Mouse (Mus musculus) ZHBTc4 (cell line): ENCODE results near the gene Reep6.
A peak's percentile ranks its signal among the peaks of the same experiment; 100 is the strongest.

Source experiments
- DNase-seq: peaks from one replicate; pipeline ENCODE4 v3.0.0-alpha.2; 2011; ENCODE audit warnings: low read depth, low spot score

The Reep6 gene

DNA sequence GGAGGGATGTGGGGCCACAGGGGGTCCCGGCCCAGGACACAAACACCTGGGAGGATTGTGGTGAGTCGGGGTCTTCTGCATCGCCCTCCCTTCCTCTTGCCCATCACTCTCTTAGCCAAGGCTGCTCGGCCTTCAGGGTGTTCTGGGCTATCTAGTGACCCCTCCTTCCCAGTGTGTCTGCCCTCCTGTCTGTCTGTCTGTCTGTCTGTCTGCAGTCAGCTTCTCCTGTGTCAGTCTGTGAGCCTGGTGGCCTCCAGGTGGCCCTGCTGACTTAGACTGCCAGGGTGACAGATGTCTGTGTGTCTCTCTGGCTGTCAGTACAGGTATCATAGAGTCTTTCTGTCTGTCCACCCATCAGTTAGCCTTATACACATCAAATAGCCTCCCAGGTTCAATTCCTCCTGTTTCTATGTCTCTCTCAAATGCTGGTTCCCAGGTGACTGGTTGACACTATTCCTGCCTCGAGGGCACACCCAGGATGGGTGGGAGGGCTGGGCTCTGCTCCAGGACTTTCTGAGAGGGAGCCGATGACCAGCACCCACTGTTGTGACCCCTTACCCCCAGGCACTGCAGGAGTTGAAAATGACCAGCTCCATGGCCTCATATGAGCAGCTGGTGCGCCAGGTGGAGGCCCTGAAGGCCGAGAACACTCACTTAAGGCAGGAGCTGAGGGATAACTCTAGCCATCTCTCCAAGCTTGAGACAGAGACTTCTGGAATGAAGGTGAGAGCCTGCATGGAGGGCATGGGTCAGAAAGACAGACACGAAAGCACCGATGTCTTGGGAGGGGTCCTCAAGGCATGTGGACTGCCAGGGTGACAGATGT is 28.3 kb upstream of the Reep6 start:
- DNase-seq, result no peak

DNA sequence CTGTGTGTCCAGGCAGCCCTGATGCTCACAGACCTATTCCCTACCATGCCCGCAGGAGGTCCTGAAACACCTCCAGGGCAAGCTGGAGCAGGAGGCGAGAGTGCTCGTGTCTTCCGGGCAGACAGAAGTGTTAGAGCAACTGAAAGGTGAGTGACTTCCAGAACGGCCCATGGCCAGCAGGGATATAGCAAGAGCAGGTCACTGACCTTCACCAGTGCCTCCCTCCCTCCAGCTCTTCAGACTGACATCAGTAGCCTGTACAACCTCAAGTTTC is 27.7 kb upstream of the Reep6 start:
- no peak for DNase-seq

DNA sequence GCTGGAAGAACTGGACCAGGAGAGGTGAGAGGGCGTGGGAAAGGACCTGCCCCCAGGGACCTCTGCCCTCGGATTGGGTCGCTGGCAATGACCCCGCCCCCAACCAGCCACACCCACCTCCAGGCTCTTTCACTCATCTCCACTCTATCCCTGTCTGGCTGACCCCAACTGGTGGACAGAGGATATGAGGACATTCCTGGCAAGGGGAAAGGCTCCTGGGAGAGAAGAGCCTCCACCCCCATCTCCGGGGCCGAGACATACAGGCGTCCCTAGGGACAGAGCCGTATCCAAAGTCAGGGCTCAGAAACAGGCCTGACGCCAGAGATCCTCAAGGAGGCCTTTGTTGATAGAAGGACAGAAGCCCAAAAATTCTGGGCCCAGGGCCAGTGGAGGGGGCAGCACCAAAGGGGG is 27.3 kb upstream of the Reep6 start:
- DNase-seq, result no peak

DNA sequence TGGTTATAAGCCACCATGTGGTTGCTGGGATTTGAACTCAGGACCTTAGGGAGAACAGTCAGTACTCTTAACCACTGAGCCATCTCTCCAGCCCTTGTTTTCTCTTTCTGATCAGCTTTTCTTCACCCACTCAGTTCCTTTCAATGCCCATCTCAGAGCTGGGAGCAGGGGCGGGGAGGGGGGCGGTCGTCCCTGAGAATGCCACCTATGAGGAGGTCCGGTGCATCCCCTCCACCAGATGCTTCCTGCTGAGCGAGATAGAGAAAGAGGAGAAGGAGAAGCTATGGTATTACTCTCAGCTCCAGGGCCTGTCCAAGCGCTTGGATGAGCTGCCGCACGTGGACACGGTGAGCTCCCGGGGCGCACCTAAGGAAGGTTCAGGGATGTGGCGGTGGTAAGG is 25.3 kb upstream of the Reep6 start:
- DNase-seq, result no peak

DNA sequence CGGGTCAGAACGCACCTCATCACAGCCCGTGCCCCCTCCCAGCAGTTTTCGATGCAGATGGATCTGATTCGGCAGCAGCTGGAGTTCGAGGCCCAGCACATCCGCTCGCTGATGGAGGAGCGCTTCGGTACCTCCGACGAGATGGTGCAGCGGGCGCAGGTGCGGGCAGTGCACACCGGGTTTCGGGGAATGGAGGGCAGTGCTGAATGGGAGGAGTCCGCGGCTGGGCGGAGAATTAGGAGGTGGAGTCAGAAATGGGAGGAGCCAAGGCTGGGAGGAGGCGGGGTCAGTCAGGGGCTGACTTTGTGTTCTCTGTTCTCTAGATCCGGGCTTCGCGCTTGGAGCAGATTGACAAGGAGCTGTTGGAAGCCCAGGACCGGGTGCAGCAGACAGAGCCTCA is 24.9 kb upstream of the Reep6 start:
- DNase-seq, result peak; percentile 92

DNA sequence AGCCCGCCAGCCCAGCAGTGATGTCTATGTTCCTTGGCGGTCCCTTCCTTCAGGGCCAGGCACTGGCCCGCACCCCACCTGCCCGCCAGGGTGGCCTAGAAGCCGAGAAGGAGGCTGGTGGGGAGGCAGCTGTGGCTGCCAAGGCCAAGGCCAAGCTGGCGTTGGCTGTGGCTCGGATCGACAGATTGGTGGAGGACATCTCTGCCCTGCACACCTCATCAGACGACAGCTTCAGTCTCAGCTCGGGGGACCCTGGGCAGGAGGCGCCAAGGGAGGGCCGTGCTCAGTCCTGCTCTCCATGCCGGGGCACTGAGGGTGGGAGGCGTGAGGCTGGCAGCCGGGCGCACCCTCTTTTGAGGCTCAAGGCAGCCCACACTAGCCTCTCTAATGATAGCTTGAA is 18.2 kb upstream of the Reep6 start:
- DNase-seq, result no peak

DNA sequence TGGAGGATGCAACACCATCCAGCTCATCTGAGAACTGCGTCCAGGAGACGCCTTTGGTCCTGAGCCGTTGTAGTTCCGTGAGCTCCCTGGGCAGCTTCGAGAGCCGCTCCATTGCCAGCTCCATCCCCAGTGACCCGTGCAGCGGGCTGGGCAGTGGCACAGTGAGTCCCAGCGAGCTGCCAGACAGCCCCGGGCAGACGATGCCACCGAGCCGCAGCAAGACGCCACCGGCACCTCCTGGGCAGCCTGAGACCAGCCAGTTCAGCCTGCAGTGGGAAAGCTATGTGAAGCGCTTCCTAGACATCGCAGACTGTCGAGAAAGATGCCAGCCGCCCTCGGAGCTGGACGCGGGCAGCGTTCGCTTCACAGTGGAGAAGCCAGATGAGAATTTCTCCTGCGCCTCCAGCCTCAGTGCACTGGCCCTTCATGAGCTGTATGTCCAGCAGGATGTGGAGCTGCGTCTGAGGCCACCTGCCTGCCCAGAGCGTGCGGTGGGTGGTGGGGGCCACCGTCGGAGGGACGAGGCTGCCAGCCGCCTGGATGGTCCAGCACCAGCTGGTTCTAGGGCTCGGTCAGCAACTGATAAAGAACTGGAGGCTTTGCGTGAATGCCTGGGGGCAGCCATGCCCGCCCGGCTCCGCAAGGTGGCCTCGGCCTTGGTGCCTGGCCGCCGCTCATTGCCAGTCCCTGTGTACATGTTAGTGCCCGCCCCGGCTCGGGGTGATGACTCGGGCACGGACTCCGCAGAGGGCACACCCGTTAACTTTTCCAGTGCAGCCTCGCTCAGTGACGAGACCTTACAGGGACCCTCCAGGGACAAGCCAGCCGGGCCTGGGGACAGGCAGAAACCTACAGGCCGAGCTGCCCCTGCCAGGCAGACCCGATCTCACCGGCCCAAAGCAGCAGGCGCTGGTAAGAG is 16.9 kb upstream of the Reep6 start:
- DNase-seq, result no peak

DNA sequence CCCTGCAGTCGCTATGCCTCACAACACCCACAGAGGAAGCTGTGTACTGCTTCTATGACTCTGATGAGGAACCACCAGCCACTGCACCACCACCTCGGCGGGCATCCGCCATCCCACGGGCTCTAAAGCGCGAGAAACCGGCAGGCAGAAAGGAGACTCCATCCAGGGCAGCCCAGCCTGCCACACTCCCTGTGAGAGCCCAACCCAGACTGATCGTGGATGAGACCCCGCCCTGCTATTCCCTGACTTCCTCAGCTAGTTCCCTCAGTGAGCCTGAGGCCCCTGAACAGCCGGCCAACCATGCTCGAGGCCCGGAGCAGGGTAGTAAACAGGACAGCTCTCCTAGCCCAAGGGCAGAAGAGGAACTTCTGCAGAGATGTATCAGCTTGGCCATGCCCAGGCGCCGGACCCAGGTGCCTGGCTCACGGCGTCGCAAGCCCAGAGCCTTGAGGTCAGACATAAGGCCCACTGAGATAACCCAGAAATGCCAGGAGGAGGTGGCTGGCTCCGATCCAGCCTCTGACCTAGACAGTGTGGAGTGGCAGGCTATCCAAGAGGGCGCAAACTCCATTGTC is 16.0 kb upstream of the Reep6 start:
- DNase-seq, result peak; percentile 57

DNA sequence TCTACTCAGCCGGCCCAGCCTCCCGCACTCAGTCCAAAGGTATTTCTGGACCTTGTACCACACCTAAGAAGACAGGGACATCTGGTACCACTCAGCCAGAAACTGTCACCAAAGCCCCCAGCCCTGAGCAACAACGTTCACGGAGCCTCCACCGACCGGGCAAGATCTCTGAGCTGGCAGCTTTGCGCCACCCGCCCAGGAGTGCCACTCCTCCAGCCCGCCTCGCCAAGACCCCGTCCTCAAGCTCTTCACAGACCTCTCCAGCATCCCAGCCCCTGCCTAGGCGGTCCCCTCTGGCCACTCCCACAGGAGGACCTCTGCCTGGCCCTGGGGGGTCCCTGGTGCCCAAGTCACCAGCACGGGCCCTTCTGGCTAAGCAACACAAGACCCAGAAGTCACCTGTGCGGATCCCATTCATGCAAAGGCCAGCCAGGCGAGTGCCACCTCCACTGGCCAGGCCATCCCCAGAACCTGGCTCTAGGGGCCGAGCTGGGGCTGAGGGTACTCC is 15.2 kb upstream of the Reep6 start:
- no peak for DNase-seq

DNA sequence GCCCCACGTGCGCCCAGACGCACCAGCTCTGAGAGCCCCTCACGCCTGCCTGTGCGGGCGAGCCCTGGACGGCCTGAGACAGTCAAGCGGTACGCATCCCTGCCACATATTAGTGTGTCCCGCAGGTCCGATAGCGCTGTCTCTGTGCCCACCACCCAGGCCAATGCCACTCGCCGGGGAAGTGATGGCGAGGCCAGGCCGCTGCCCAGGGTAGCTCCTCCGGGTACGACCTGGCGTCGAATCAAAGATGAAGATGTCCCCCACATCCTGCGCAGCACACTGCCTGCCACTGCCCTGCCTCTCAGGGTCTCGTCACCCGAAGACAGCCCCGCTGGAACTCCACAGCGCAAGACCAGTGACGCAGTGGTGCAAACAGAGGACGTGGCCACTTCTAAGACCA is 14.4 kb upstream of the Reep6 start:
- DNase-seq, result no peak

DNA sequence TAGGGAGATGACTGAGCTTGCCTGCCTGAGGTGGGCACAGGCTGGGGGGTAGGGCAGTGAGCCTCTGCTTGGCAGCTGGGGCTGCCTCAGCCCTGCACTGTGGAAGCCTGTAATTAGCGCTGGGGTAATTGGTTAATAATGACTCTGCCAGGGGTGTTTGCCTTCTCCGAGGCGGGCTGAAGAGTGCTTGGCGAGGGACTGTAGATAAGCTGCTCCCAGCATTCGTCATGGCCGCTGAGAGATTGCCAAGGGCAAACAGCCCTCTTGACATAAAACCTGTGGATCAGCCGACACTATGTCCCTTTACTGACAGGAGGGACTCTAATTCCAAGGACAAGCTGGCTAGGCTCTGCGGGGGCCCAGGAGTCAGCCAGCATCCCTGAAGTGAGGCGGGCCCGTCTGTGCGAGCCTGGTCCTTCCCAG is 13.4 kb upstream of the Reep6 start:
- no peak for DNase-seq

DNA sequence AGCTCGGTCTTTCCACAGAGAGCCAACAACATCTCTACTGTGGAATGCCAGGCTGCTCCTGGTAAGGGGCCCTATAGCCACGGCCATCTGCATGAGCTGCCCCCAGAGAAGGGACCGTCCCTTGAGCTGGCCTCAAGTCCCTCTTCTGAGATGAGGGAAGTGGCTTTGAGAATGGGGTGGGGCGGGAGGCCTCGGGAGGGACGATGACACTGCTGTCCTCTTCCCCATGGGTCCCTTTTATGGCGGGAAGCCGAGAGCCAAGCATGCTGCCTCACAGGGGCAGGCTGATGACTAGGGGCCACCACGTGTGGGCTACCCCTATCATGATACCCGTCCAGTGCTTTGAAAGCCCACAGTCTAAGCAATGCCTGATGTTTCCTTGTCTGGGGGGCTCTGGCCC is 12.7 kb upstream of the Reep6 start:
- DNase-seq, result no peak

DNA sequence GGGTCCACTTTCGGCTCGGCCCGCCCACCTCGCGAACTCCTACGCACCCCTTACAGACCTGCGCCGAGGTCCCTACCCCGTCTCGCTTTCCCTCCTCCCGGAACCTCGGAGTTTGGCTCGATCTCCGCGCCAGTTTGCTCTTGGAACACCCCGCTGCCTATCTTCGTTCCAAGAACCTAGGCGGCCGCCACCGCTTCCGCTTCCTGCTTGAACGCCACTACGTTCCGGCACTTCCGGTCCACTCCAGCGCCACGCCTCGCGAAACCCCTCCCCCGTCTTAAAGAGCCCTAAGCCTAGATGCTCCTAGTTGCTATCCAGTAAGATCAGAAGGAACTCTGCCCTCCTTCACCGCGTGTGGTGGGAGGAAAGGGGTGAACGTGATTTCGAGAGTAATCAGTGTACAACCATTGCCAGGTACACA is 9.4 kb upstream of the Reep6 start, which contains the start of gene 2310011J03Rik:
Gene 2310011J03Rik (minus strand): TSS at position 198 of the 421 bp plus-strand sequence.
- DNase-seq, result peak; percentile 96

DNA sequence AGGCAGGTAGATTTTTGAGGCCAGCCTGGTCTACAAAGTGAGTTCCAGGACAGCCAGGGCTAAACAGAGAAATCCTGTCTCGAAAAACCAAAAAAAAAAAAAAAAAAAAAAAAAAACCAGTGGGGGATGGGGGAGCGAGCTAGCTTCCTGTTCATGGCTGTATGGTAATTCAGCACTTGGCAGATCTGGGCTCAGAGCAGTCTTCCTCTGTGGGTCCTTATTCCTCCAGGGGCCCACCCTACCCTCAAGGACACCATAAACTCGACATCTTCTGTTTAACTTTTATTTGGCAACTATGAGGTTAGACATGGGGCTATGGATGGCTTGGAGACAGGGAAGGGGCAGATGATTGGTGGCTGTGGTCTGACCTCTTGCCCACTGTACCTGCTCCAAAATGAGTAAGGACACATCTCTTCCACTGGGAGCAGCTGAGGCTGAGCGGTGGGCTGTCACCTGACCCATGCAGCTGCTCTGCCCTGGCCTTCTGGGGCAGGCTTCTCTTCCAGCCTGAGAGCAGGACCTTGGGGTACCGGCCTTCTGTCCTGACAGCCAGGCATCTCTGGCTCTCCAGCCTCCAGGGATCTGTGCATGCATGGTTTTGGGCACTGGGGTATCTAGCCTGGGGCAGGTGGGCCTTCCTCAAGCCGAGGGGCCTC is 8.6 kb upstream of the Reep6 start:
- no peak for DNase-seq

DNA sequence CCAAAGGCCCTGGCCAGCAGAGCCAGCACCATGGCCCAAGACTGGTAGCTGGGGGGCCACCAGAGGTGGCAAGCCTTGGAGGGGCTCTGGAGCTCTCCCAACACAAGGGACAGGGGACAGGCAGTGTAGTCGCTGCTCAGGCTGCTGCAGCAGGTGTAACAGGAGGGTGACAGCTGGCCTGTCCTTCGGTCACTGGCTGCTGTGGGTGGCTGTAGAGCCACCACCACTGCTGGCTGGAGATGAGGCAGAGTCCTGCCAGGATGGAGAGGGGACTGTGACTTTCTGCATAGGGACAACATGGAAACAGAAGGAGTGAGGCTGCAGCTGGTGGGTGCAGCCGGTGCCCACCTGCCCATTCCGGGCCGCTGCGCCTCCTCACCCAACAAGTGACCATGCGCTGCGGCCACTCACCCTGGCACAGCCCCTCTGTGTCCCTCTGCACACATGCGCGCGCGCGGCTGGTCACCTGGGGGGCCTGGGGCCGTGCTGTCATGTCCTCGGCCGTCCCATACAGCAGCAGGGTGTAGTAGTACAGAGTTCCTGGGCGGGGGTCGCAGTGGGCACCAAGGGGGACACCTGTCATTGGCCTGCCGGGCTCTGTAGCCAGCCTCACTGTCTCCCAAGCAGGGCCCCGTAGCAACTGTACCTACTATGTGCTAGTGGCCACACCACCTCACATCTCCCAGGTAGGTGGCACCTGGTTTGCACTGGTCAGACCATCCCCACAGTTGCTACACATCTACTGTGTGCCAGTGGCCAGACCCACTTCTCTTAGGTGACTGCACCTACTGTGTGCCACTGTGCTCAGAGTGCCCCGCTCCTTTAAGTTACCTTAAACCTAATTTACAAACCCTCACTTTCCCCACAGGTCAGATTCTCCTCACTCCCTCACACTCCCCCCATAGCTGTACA is 7.8 kb upstream of the Reep6 start:
- no peak for DNase-seq

DNA sequence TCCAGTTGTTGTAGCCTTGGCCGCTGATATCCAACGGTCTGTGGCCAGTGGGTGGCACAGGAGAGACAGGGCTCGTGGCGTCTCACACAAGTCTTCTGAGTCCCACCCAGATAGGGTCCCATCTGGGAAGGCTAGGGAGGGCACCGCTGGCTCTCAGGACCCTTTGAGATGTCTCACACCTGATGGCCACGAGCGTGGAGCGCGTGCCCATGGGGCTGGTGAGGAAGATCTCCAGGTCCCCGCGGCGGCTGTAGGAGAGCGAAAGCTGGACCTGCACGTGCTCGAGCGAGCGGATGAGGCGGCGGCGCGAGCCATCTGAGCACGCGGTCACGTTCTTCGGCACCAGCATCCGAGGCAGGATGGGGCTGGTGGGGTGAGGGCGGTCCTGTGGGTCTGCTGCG is 6.9 kb upstream of the Reep6 start:
- DNase-seq, result no peak

DNA sequence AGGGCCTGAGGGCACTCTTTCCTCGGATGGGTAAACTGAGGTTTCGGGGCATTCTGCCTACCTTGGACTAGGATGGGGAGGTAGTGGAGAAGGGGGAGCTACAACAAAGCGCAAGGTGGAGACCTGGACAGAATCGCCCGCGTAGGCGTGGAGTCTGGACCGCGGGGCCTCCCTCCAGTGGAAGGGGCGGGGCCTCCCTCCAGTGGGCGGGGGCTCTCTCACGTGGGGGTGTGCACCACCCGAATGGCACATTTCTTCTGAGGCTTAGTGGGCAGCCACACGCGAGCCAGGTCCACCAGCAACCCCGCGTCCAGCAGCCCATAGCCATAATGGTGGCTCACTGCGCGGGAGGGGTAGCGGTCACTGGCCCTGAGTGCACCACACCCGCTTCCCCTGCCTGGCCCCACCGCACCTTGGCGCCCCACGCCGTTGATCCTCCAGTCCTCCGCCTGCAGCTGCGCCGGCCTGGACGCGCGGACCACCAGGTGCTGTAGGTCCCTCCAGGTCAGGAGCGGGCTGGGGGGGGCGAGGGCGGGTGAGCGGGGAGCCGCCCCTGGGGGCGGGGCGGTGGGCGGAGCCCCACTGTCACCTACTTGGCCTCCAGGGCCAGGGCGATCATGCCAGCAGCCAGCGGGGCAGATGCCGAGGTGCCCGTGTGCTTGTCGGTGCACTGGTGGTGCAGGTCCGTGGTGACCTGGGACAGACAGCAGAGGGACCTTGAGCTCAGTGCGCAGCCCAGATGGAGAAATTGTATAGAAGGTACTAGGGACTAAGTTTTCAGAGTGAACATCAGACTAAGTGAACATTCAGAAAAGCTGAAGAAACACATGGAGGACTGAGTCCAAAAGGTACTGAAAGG is 6.3 kb upstream of the Reep6 start:
- peak; percentile 55 for DNase-seq

DNA sequence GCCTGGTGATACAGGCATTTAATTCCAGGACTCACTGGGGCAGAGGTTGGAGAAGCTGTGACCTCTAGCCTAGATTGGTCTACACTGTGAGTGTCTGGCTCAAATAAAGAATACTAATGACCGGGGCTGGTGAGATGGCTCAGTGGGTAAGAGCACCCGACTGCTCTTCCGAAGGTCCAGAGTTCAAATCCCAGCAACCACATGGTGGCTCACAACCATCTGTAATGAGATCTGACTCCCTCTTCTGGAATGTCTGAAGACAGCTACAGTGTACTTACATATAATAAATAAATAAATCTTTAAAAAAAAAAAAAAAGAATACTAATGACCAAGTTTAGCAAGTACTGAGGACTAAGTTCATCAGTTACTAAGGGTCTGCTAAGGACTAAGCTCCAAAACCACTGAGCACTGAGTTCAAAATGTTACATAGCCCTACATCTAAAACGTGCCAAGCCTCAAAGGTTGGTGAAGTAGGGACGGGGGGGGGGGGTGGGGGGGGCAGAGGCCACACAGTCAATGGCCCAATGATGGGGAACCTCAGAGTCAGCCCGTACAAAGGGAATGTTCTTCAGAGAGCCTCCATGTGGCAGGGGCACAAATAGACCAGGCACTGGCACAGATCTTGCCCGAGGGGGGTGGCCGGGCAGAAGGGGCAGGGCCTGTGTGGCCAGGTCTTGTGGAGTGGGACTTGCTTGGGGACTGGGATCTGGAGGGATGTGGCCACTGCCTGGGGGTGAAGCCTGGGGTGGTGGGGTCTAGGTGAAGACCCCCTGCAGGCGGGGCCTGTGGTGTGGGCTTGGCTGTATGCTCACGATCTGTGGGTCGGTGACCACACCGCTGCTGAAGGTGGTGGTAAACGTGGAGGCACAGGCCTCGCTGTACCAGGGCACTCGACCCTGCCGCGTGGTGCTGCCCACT is 5.4 kb upstream of the Reep6 start:
- no peak for DNase-seq

DNA sequence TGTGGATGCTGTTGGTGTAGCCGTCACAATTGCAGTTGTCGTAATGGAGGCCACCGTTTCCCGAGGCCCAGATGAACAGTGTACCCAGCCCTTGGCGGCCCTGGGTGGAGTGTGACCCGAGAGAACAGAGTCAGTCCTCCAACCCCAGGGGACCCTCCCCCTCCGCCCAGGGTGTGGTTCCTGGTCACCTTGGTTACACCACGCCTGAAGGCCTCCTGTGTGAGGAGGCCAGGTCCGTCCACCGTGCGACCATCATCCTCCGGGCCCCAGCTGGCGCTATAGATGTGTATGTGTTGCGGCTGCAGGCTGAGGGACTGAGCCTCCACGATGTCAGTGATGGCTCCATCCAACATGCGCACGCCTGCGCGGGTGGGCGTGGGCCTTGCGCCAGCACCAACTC is 4.7 kb upstream of the Reep6 start:
- no peak for DNase-seq
